Mouse (Mus musculus): ENCODE data around the gene Plekha4. TPM values are rescaled to one million over a fixed set of nuclear protein-coding genes. Genes with fewer than 3 reads are reported as not detected.

The Plekha4 gene
- polyA plus RNA-seq, 1 experiment = 4.0 TPM

- no peak for DNase-seq (ENCODE audit: low read depth, low spot score)
- WGBS = 93% methylated on average over 9 of the region's 9 CpGs
These were observed 39.3 kb downstream of the Plekha4 start for GRCm38 (mm10) chr7:45565446-45565845.

GRCm38 (mm10) chr7:45567112-45567779, 41.1 kb downstream of the Plekha4 start:
- 57% methylated on average over 8 of the region's 8 CpGs for WGBS
- no peak for DNase-seq (ENCODE audit: low read depth, low spot score)

- 1% methylated on average over 24 of the region's 24 CpGs for WGBS
- DNase-seq (ENCODE audit: low read depth, low spot score) = peak; percentile 91
These were observed 41.8 kb downstream of the Plekha4 start for GRCm38 (mm10) chr7:45567780-45568516.

DNA sequence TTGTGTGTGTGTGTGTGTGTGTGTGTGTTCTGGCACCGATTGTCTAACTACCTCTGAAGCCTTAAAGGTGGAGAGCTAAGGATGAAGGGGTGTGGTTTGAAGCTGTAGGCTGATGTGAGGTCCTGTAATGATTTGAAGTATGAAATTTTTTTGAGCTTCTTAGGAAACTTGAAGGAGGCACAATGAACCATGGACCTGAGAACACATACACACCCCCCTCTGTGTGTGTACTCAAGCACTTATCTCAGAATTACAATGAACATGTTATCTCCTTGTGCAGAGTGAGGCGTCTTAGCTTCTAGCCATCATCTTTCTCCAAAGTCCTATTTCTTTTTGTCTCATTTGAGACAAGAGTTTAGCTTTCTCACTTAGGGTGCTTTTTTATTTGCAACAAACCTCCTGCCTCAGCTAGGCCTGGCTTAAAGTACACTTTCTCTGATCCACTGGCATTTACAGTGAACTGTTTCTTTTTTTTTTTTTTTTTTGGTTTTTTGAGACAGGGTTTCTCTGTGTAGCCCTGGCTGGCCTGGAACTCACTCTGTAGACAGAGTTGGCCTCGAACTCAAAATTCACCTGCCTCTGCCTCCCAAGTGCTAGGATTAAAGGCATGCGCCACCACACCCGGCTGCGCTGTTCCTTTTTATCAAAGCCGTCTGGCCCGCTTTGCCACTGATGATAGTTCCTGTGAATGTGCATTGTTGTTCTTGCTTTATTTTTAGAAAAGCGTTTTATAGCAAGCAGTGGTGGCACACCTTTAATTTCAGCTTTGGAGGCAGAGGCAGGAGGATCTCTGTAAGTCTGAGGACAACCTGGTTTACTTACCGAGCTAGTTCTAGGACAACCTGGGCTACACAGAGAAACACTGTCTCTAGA, 42.7 kb downstream of the Plekha4 start:
- WGBS = 67% methylated on average over 10 of the region's 10 CpGs
- no peak for DNase-seq (ENCODE audit: low read depth, low spot score)

DNA sequence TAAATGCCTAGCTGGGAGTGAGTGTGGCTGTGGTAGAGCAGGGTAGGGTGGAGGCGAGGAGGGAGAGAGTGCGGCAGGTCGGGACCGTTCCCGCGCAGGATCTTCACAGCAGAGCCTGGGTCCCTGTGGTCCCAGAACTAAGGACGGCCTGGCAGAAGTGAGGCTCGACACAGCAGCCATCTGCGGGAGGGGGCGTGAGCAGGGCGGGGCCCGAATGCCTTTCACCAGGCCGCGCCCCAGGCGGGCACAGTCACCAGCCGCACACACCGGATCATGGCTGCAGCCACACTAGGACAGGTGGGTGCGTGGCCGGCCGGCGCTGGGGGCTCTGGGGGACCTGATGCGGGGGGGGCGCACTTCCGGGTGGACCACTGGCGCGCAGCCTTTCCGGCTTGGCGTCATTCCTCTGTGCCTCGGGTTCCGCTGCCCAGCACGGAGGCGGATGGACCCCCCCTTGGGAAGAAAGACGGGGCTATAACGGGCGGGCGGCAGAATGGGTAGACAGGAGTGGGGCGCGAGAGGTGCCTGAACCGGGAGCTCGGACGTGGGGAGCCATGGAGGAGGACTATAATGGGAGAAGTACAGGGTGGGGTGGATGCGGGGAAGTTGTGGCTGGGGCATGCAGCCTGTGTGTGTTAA, 44.1 kb downstream of the Plekha4 start, which contains the start of gene Bcat2:
Gene Bcat2 (plus strand): TSS at position 51 of the 639 bp plus-strand sequence.
- DNase-seq (ENCODE audit: low read depth, low spot score) = no peak
- WGBS = under 1% methylated on average over 42 of the region's 42 CpGs

DNA sequence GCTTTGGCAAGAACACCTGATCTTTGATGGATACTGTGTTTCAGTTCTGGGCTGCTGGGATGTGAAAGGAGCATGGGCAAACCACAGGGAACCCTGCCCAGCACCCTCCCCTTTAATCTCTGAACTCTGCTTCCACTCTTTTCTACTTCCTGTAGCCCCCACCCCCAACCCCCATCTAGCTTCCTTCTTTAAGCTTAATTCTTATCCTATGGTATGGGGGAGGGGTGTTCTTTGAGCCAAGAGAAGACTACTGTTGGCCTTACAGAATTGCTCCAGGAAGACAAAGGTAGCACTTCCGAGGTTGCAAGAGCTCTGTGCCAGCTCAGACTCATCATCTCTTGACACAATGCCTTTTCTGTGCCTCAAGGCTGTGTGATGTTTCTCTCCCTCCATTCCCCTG, 45.8 kb downstream of the Plekha4 start:
- DNase-seq (ENCODE audit: low read depth, low spot score) = no peak
- WGBS = 30% methylated on average over 1 of the region's 1 CpGs

DNA sequence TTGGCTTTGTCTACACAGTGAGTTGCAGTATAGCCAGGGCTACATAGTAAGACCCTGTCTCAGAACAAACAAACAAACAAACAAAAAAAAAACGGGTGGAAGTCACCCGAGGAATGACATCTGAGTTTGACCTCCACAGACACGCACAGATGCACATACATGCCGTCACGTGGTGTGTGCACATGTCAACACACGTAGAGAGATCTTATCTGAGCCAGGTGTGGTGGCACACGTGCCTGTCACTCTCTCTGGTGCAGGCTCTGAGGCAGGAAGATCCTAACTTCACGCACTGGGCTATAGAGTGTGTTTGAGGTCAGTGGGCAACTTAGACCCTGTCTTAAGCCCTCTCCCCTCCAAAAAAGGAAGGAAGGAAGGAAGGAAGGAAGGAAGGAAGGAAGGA, 47.8 kb downstream of the Plekha4 start:
- 34% methylated on average over 8 of the region's 8 CpGs for WGBS
- no peak for DNase-seq (ENCODE audit: low read depth, low spot score)

DNA sequence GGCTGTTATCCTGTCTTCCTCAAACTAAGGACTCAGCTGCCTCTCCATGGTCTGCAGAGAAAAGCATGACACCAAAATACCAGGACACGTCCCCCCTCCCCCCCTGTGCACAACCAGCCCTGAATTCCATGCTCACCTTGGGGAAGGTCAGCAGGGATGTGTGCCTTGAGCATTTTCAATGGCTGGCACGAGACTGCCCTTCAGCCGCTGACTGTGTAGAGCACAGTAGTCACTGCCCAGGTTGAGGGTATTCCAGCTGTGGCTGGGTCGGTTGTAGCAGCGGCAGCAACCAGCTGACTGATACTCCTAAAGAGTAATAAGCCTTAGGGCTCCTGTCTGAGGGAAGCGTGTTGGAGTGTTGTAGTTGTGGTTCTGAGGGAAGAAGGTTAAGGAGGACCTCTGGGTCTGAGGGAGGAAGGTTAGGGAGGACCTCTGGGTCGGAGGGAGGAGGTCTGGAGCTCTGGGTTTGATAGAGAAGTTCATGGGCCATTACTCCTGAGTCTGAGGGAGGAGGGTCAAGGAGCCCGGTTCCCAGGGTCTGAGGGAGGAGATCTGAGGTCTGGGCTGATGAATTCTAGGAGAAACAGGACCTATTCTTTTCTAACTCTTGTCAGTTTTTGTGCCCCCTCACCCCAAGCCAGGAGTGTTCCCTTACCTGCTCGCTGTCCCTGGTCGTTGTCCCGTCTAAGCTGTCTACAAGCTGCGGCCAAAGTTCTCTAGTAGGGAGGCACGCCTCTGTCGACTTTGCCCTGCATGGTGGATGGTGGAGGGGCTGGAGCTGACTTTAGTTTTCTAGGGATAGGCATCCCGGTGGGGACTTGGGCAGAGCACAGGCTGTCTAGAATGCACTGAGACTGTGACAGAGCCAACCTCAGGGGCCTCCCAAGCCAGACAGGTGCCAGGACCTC, 48.6 kb downstream of the Plekha4 start:
- WGBS = 34% methylated on average over 15 of the region's 15 CpGs
- DNase-seq (ENCODE audit: low read depth, low spot score) = no peak

- no peak for DNase-seq (ENCODE audit: low read depth, low spot score)
- WGBS = 97% methylated on average over 6 of the region's 6 CpGs
These were observed 59.8 kb downstream of the Plekha4 start for GRCm38 (mm10) chr7:45585923-45586322.

- 93% methylated on average over 23 of the region's 23 CpGs for WGBS
- DNase-seq (ENCODE audit: low read depth, low spot score) = no peak
These were observed 61.8 kb downstream of the Plekha4 start for GRCm38 (mm10) chr7:45587631-45588592.

GRCm38 (mm10) chr7:45589173-45589572, 63.0 kb downstream of the Plekha4 start:
- DNase-seq (ENCODE audit: low read depth, low spot score) = peak; percentile 90
- 2% methylated on average over 19 of the region's 19 CpGs for WGBS

GRCm38 (mm10) chr7:45589898-45590297, 63.8 kb downstream of the Plekha4 start:
- DNase-seq (ENCODE audit: low read depth, low spot score) = no peak
- WGBS = 95% methylated on average over 5 of the region's 5 CpGs

- 53% methylated on average over 3 of the region's 3 CpGs for WGBS
- no peak for DNase-seq (ENCODE audit: low read depth, low spot score)
These were observed 64.7 kb downstream of the Plekha4 start for GRCm38 (mm10) chr7:45590874-45591273.

DNA sequence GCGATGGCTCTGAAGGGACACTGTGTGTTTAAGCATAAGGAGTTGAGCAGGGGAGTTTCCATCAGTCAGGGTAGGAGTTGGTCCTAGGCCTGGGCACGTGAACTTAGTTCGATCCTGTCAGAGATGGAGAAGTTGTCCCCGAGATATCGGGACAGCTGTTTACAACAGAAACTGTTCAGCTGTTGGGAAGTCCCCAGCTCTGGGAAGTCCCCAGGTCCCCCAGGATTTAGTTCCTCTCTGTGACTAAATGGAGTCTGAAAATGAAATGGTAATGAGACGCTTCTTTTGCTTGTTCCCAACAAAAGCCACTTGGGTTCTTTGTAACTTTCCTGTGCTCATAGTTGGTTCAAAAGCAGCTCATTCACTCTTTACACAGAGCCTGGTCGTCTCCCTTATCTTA, 65.8 kb downstream of the Plekha4 start:
- no peak for DNase-seq (ENCODE audit: low read depth, low spot score)
- 68% methylated on average over 7 of the region's 7 CpGs for WGBS

GRCm38 (mm10) chr7:45593118-45593815, 67.1 kb downstream of the Plekha4 start:
- no peak for DNase-seq (ENCODE audit: low read depth, low spot score)
- 24% methylated on average over 10 of the region's 10 CpGs for WGBS

DNA sequence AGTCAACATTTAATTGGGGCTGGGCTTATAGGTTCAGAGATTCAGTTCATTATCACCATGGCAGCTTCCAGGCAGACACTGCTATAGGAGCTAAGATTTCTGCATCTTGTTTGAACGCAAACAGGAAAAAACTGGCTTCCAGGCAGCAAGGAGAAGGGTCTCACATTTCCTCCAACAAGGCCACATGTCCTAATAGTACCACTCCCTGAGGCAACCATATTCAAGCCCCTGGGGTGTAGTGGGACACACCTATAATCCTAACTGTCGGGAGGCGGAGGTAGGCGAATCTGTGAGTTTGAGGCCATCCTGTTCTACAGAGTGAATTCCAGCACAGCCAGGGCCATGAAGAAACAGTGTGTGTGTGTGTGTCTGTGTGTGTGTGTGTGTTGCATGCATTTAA, 69.0 kb downstream of the Plekha4 start:
- DNase-seq (ENCODE audit: low read depth, low spot score) = no peak
- WGBS = 81% methylated on average over 4 of the region's 4 CpGs

GRCm38 (mm10) chr7:45596107-45596506, 70.0 kb downstream of the Plekha4 start:
- DNase-seq (ENCODE audit: low read depth, low spot score) = no peak
- WGBS = 96% methylated on average over 1 of the region's 1 CpGs

All from large intestine, adult 2 months (tissue).